Mouse (Mus musculus): ENCODE measurements at regions not wholly inside any gene's neighbourhood (a gene's known extent, or its start where the extent isn't known, plus 50 kb on each side); places are given as distances from the start of the nearest gene placed in this dataset.

DNA sequence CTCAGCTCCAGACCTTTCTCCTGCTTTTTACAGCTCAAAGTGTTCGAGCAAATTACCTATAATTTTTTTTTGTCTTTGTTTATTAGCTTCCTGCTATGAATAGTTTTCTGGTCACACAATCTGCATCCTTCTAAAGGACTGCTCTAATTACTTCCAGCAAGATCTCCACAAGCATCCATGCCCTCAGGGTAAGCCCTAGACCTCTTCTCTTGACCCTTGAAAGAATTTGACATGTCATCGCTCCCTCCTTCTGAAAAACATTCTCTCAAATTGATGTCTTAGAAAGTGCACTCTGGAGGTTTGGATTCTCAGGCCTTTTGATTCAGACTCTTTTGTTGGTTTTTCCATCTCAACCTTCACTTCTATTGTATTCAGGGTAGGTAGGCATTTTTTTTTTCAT lies 148.7 kb downstream of the Gja1 start:
- TF ChIP-seq CTCF (IDR thresholded peaks at IDR 0.05; ENCODE audit: low read depth) (no peak), EP300 (optimal IDR thresholded peaks at IDR 0.05) (no peak)
